Mouse (Mus musculus) heart, embryonic 11.5 days (tissue): ENCODE data around the gene Zfp870. TPM values are rescaled to one million over a fixed set of nuclear protein-coding genes. Genes with fewer than 3 reads are reported as not detected.

Source experiments
- ATAC-seq: fragments of 200-750 bp; cut with Nextera tagmentation; replicated peaks from 2 replicates; pipeline ENCODE4 v1.8.0; 2017; ENCODE audit warnings: moderate library complexity; ENCODE audit not compliant: insufficient number of reproducible peaks, low FRiP score, low TSS enrichment
- H3K27ac ChIP-seq: fragments of 300-500 bp; sonication (generic); 2 replicates; pipeline ENCODE4 v1.5.1; 2014; ENCODE audit warnings: mild to moderate bottlenecking, low read depth, low read length
- H3K27me3 ChIP-seq: fragments of 300-500 bp; sonication (generic); 2 replicates; pipeline ENCODE4 v1.6.1; 2014; ENCODE audit warnings: mild to moderate bottlenecking, low read length, mixed read lengths; ENCODE audit not compliant: control insufficient read depth, insufficient read depth
- H3K36me3 ChIP-seq: fragments of 300-500 bp; sonication (generic); 2 replicates; pipeline ENCODE4 v1.6.1; 2014; ENCODE audit warnings: mild to moderate bottlenecking, low read length, moderate library complexity, mixed read lengths; ENCODE audit not compliant: control insufficient read depth, insufficient read depth
- H3K4me1 ChIP-seq: fragments of 300-500 bp; sonication (generic); 2 replicates; pipeline ENCODE4 v1.6.1; 2014; ENCODE audit warnings: low read length; ENCODE audit not compliant: control insufficient read depth, insufficient read depth
- H3K4me2 ChIP-seq: fragments of 300-500 bp; sonication (generic); 2 replicates; pipeline ENCODE4 v1.6.1; 2014; ENCODE audit warnings: mild to moderate bottlenecking, moderate library complexity
- H3K4me3 ChIP-seq: fragments of 300-500 bp; sonication (generic); 2 replicates; pipeline ENCODE4 v1.5.1; 2014; ENCODE audit warnings: low read depth, low read length
- H3K9ac ChIP-seq: fragments of 300-500 bp; sonication (generic); 2 replicates; pipeline ENCODE4 v1.6.1; 2014; ENCODE audit warnings: mild to moderate bottlenecking, low read depth, low read length, moderate library complexity
- H3K9me3 ChIP-seq: fragments of 300-500 bp; sonication (generic); replicated peaks from 2 replicates; pipeline ENCODE4 v1.6.1; 2016; ENCODE audit warnings: low read length; ENCODE audit not compliant: control insufficient read depth
- WGBS: fragments of 180-500 bp; shearing (Covaris S2); extraction: QIAGEN DNeasy Blood & Tissue Kit; methylation state at CpG from one replicate; pipeline ENCODE4 v1.1.7; 2014; ENCODE audit not compliant: insufficient replicate concordance; 5-methylcytosine and 5-hydroxymethylcytosine counted together
- polyA plus RNA-seq: library from polyadenylated mRNA; unstranded; fragments of >200 nt; fragmentation: Nextera tagmentation; extraction: Ambion mirVana; gene quantifications from 2 replicates; pipeline ENCODE4 v1.2.1, GENCODE M21; 2014

Gene Zfp870
- polyA plus RNA-seq, 1 experiment from 2014 or later = 5.9 TPM

GRCm38 (mm10) chr17:32906172-32906571 is 14.7 kb upstream of the Zfp870 start:
- no peaks in the 10 kb centered on the region for H3K9me3 ChIP-seq
- H3K27ac ChIP-seq = no peak overlapping the region
- H3K4me3 ChIP-seq = no peak overlapping the region
- peaks cover 5% of the 10 kb centered on the region for H3K27me3 ChIP-seq
- no peaks in the 10 kb centered on the region for H3K4me1 ChIP-seq
- no peak overlapping the region for H3K4me2 ChIP-seq
- no peak for ATAC-seq
- no peak overlapping the region for H3K9ac ChIP-seq
- WGBS = 70% methylated on average over 10 of the region's 10 CpGs
- H3K36me3 ChIP-seq = no peaks in the 10 kb centered on the region

- Histone ChIP-seq H3K4me1 (no peaks in the 10 kb centered on the region), H3K27ac (no peak overlapping the region), H3K27me3 (peaks cover 5% of the 10 kb centered on the region), H3K36me3 (no peaks in the 10 kb centered on the region), H3K9me3 (no peaks in the 10 kb centered on the region), H3K9ac (no peak overlapping the region), H3K4me2 (peak overlapping the region; percentile 48), H3K4me3 (peak overlapping the region; percentile 18; the same call in 1 of the 2 replicates)
- ATAC-seq = no peak
- WGBS = 9% methylated on average over 19 of the region's 19 CpGs
Measured at GRCm38 (mm10) chr17:32905239-32905638, 13.8 kb upstream of the Zfp870 start.

- Histone ChIP-seq H3K36me3 (no peaks in the 10 kb centered on the region), H3K9me3 (no peaks in the 10 kb centered on the region), H3K4me3 (no peak overlapping the region), H3K4me1 (no peaks in the 10 kb centered on the region), H3K27ac (no peak overlapping the region), H3K4me2 (no peak overlapping the region), H3K27me3 (peaks cover 5% of the 10 kb centered on the region), H3K9ac (no peak overlapping the region)
- no peak for ATAC-seq
- WGBS = 62% methylated on average over 2 of the region's 2 CpGs
Measured at GRCm38 (mm10) chr17:32904414-32904813, 13.0 kb upstream of the Zfp870 start.

GRCm38 (mm10) chr17:32901751-32902525 is 10.5 kb upstream of the Zfp870 start:
- Histone ChIP-seq H3K27me3 (peaks cover 5% of the 10 kb centered on the region), H3K4me2 (no peak overlapping the region), H3K4me3 (no peak overlapping the region), H3K9ac (no peak overlapping the region), H3K27ac (no peak overlapping the region), H3K9me3 (no peaks in the 10 kb centered on the region), H3K36me3 (no peaks in the 10 kb centered on the region), H3K4me1 (no peaks in the 10 kb centered on the region)
- no peak for ATAC-seq
- 63% methylated on average over 1 of the region's 1 CpGs for WGBS

DNA sequence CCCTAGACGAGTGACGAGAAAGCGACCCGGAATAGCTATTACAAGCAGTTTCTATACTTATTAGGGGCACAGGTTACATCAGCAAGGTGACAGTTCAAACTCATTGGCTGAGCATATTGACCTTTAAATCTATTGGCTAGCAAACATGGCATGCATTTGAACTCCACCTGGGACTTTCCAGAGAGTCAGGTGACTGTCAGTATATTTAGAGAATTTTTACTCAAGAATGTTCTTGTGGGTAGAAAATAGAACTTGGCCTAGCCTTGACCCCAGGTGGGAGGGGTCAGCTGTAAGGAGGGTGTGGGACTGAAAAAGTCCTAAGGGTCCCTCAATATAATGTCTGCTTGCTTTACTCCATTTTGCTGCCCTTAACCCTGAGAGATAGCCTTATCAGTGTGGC is 4.0 kb upstream of the Zfp870 start:
- no peak overlapping the region for H3K9ac ChIP-seq
- peaks cover 3% of the 10 kb centered on the region for H3K4me1 ChIP-seq
- no peaks in the 10 kb centered on the region for H3K36me3 ChIP-seq
- no peak overlapping the region for H3K4me3 ChIP-seq
- no peak for ATAC-seq
- no peak overlapping the region for H3K27ac ChIP-seq
- H3K9me3 ChIP-seq = no peaks in the 10 kb centered on the region
- H3K27me3 ChIP-seq = no peaks in the 10 kb centered on the region
- 82% methylated on average over 4 of the region's 4 CpGs for WGBS
- H3K4me2 ChIP-seq = no peak overlapping the region

DNA sequence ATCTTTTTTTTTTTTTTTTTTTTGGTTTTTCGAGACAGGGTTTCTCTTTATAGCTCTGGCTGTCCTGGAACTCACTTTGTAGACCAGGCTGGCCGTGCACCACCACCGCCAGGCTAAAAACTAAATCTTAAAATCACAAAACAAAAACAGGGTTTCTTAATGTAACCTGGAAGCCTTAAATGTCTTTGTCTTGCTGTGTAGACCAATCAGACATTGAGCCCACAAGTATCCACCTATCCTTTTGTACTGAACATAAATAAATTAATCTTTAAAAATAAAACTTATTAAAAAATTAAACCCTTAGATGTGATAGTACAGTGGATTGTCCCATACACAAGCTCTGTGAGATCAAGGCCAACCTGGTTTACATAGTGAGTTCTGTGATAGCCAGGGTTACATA is 2.5 kb upstream of the Zfp870 start:
- no peak for ATAC-seq
- H3K4me2 ChIP-seq = no peak overlapping the region
- H3K27me3 ChIP-seq = no peaks in the 10 kb centered on the region
- WGBS = 76% methylated on average over 3 of the region's 3 CpGs
- no peaks in the 10 kb centered on the region for H3K36me3 ChIP-seq
- no peak overlapping the region for H3K27ac ChIP-seq
- H3K9ac ChIP-seq = no peak overlapping the region
- H3K4me1 ChIP-seq = peaks cover 8% of the 10 kb centered on the region
- no peak overlapping the region for H3K4me3 ChIP-seq
- H3K9me3 ChIP-seq = no peaks in the 10 kb centered on the region

- Histone ChIP-seq H3K4me2 (peak overlapping the region; percentile 81), H3K9ac (peak overlapping the region; percentile 90), H3K4me3 (peak overlapping the region; percentile 84), H3K36me3 (no peaks in the 10 kb centered on the region), H3K4me1 (peaks cover 8% of the 10 kb centered on the region), H3K9me3 (no peaks in the 10 kb centered on the region), H3K27ac (peak overlapping the region; percentile 73), H3K27me3 (no peaks in the 10 kb centered on the region)
- ATAC-seq = peak; percentile 18; the same call in 1 of the 2 replicates
- 6% methylated on average over 10 of the region's 11 CpGs for WGBS
Measured at GRCm38 (mm10) chr17:32890852-32891238, 597 bp downstream of the Zfp870 start.

GRCm38 (mm10) chr17:32889611-32890010 is 1.8 kb downstream of the Zfp870 start:
- 88% methylated on average over 6 of the region's 6 CpGs for WGBS
- H3K36me3 ChIP-seq = no peaks in the 10 kb centered on the region
- H3K27ac ChIP-seq = no peak overlapping the region
- H3K9ac ChIP-seq = no peak overlapping the region
- peaks cover 8% of the 10 kb centered on the region for H3K4me1 ChIP-seq
- no peak overlapping the region for H3K4me3 ChIP-seq
- H3K9me3 ChIP-seq = no peaks in the 10 kb centered on the region
- H3K4me2 ChIP-seq = no peak overlapping the region
- no peaks in the 10 kb centered on the region for H3K27me3 ChIP-seq
- ATAC-seq = no peak
